Mouse (Mus musculus): ENCODE measurements around the gene Atp6v0d1.

- no peak for TF ChIP-seq CTCF (IDR thresholded peaks at IDR 0.05; ENCODE audit: low read depth, low read length)
- no peak for TF ChIP-seq GATA1 (IDR thresholded peaks at IDR 0.05; ENCODE audit: borderline replicate concordance, low read length)
- no peak for TF ChIP-seq GATA2 (IDR thresholded peaks at IDR 0.05; ENCODE audit: borderline replicate concordance, low read depth, low read length)
Measured at GRCm38 (mm10) chr8:105477792-105478191, 88.1 kb downstream of the Atp6v0d1 start.

Data from G1E (cell line).